Mouse (Mus musculus) thymus, adult 2 months (tissue): ENCODE measurements around the gene Reep6. TPM values are rescaled to one million over a fixed set of nuclear protein-coding genes. Genes with fewer than 3 reads are reported as not detected.

ENCODE experiments used
- DNase-seq: peaks from one replicate; pipeline ENCODE4 v3.0.0; 2021
- H3K27ac ChIP-seq: fragments of 200-500 bp; 2 replicates; pipeline ENCODE4 v1.5.1; 2012; ENCODE audit warnings: low read length, control low read depth; ENCODE audit not compliant: control insufficient read depth, insufficient read depth
- H3K27me3 ChIP-seq: fragments of 200-500 bp; 2 replicates; pipeline ENCODE4 v1.6.1; 2012; ENCODE audit warnings: mild to moderate bottlenecking, low read length, moderate library complexity, mixed read lengths; ENCODE audit not compliant: control insufficient read depth, insufficient read depth
- H3K36me3 ChIP-seq: fragments of 200-500 bp; 2 replicates; pipeline ENCODE4 v1.6.1; 2012; ENCODE audit warnings: mild to moderate bottlenecking, low read length, moderate library complexity; ENCODE audit not compliant: control insufficient read depth, insufficient read depth
- H3K4me1 ChIP-seq: fragments of 200-500 bp; replicated peaks from 2 replicates; pipeline ENCODE4 v1.6.1; 2012; ENCODE audit warnings: low read length; ENCODE audit not compliant: control insufficient read depth, insufficient read depth
- H3K4me3 ChIP-seq: fragments of 200-500 bp; 2 replicates; pipeline ENCODE4 v1.5.1; 2012; ENCODE audit warnings: mild to moderate bottlenecking, low read length, control low read depth, moderate library complexity; ENCODE audit not compliant: control insufficient read depth, insufficient read depth
- CTCF ChIP-seq: fragments of 200-500 bp; IDR thresholded peaks from 2 replicates; pipeline ENCODE4 v1.5.1; 2012; ENCODE audit warnings: mild to moderate bottlenecking, control low read depth, low read length, moderate library complexity, borderline replicate concordance; ENCODE audit not compliant: control insufficient read depth, poor library complexity, insufficient read depth; ENCODE audit errors: extremely low read depth
- POLR2A ChIP-seq: fragments of 200-500 bp; IDR thresholded peaks from 2 replicates; pipeline ENCODE4 v1.6.1; 2012; ENCODE audit warnings: mild to moderate bottlenecking, low read length, control low read depth, moderate library complexity; ENCODE audit not compliant: control insufficient read depth, poor library complexity, insufficient read depth; ENCODE audit errors: extremely low read depth
- WGBS: fragments of 180-500 bp; shearing (Covaris S2); methylation state at CpG from one replicate; pipeline ENCODE4 v1.1.7; 2018; 5-methylcytosine and 5-hydroxymethylcytosine counted together
- polyA plus RNA-seq: library from polyadenylated mRNA; depleted of rRNA; stranded (reverse); fragments of >200 nt; gene quantifications from 2 replicates; pipeline ENCODE4 v1.2.3, GENCODE M21; 2012

Reep6 gene
- polyA plus RNA-seq, 1 experiment, result 2.0 TPM

DNA sequence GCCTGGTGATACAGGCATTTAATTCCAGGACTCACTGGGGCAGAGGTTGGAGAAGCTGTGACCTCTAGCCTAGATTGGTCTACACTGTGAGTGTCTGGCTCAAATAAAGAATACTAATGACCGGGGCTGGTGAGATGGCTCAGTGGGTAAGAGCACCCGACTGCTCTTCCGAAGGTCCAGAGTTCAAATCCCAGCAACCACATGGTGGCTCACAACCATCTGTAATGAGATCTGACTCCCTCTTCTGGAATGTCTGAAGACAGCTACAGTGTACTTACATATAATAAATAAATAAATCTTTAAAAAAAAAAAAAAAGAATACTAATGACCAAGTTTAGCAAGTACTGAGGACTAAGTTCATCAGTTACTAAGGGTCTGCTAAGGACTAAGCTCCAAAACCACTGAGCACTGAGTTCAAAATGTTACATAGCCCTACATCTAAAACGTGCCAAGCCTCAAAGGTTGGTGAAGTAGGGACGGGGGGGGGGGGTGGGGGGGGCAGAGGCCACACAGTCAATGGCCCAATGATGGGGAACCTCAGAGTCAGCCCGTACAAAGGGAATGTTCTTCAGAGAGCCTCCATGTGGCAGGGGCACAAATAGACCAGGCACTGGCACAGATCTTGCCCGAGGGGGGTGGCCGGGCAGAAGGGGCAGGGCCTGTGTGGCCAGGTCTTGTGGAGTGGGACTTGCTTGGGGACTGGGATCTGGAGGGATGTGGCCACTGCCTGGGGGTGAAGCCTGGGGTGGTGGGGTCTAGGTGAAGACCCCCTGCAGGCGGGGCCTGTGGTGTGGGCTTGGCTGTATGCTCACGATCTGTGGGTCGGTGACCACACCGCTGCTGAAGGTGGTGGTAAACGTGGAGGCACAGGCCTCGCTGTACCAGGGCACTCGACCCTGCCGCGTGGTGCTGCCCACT lies 5.4 kb upstream of the Reep6 start:
- DNase-seq, result no peak
- H3K27me3 ChIP-seq, result no peaks in the 10 kb centered on the region
- no peak overlapping the region for H3K4me3 ChIP-seq
- no peaks in the 10 kb centered on the region for H3K36me3 ChIP-seq
- peaks cover 34% of the 10 kb centered on the region for H3K4me1 ChIP-seq
- 87% methylated on average over 17 of the region's 17 CpGs for WGBS
- no peak for TF ChIP-seq CTCF
- no peak for TF ChIP-seq POLR2A
- H3K27ac ChIP-seq, result no peak overlapping the region

DNA sequence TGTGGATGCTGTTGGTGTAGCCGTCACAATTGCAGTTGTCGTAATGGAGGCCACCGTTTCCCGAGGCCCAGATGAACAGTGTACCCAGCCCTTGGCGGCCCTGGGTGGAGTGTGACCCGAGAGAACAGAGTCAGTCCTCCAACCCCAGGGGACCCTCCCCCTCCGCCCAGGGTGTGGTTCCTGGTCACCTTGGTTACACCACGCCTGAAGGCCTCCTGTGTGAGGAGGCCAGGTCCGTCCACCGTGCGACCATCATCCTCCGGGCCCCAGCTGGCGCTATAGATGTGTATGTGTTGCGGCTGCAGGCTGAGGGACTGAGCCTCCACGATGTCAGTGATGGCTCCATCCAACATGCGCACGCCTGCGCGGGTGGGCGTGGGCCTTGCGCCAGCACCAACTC lies 4.7 kb upstream of the Reep6 start:
- H3K4me3 ChIP-seq, result no peak overlapping the region
- no peaks in the 10 kb centered on the region for H3K36me3 ChIP-seq
- TF ChIP-seq POLR2A, result no peak
- TF ChIP-seq CTCF, result no peak
- 95% methylated on average over 21 of the region's 21 CpGs for WGBS
- H3K27ac ChIP-seq, result no peak overlapping the region
- H3K27me3 ChIP-seq, result peaks cover under 1% of the 10 kb centered on the region; the same call in 1 of the 2 replicates
- no peak for DNase-seq
- H3K4me1 ChIP-seq, result peaks cover 36% of the 10 kb centered on the region

- no peak for DNase-seq
- Histone ChIP-seq H3K27me3 (peaks cover 4% of the 10 kb centered on the region; the same call in 1 of the 2 replicates), H3K36me3 (no peaks in the 10 kb centered on the region), H3K4me3 (peak overlapping the region; percentile 44), H3K4me1 (peaks cover 9% of the 10 kb centered on the region), H3K27ac (no peak overlapping the region)
- WGBS, result 3% methylated on average over 41 of the region's 41 CpGs
- TF ChIP-seq POLR2A, result no peak
- no peak for TF ChIP-seq CTCF
Observed at GRCm38 (mm10) chr10:80330084-80330483, 331 bp downstream of the Reep6 start.

DNA sequence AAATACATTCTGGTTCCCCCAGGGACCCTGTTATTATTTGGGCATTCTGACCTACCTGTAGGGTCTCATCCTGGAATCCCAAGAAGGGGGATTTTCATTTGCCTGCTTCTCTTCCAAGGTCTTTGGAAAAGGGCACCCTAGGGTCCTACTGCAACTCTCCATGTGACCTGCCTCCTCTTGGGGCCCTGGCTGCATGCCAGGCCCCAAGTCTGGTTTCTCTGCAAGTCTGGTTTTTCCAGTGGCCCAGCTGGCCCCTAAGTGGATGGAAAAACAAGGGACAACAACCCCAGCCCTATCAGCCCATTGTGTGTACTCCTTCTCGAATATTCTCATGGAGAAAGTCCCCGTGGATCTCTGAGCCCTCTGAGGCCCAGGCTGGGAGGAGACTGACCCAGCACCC lies 1.1 kb downstream of the Reep6 start:
- no peak for TF ChIP-seq CTCF
- no peak for TF ChIP-seq POLR2A
- Histone ChIP-seq H3K4me3 (no peak overlapping the region), H3K27me3 (peaks cover 4% of the 10 kb centered on the region; the same call in 1 of the 2 replicates), H3K4me1 (peaks cover 12% of the 10 kb centered on the region), H3K36me3 (no peaks in the 10 kb centered on the region), H3K27ac (no peak overlapping the region)
- no peak for DNase-seq
- 87% methylated on average over 2 of the region's 2 CpGs for WGBS

DNA sequence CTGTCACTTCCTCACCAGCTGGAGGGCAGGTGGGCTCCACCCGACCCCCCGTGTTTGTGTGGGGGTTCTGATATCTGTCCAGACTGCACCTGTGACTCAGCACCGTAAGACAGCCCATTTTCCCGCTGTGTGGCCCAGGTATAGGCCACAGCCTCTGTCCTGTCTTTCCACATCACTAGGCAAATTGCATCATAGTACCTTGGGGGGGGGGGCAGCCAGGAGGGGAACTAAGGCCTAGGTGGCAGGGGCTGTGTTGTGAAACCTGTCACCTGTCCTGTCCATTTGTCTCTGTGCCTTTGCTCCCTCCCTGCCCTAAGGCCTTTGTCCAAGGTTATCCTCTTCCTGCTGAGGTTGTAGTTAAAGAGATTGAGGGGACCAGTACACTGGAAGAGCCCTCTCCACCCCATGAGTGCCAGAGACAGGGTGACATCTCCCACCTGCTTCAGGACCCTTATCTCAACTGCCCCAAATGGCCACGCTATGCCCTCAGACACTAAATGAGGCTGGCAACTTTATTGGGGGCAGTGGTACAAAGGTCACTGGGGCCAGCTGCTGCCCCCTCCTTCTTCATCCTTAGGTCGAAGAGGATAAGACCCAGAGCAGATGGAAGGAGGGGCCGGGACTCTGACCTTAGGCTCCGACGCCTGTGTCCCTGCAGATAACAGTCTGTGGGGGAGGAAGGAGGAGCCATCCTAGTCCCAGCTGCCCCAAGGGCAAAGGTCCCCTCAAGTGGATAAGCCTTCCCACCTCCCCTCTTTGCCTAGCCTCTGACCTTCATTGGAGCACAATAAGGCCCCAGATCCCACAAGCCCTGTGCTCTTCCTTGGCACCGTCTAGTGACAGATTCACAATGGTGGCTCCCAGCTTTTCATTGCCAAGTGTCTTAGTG lies 2.1 kb downstream of the Reep6 start:
- DNase-seq, result no peak
- no peaks in the 10 kb centered on the region for H3K36me3 ChIP-seq
- H3K27ac ChIP-seq, result no peak overlapping the region
- H3K27me3 ChIP-seq, result peaks cover 4% of the 10 kb centered on the region; the same call in 1 of the 2 replicates
- TF ChIP-seq POLR2A (no peak), CTCF (no peak)
- WGBS, result 85% methylated on average over 10 of the region's 10 CpGs
- peaks cover 16% of the 10 kb centered on the region for H3K4me1 ChIP-seq
- H3K4me3 ChIP-seq, result no peak overlapping the region

GRCm38 (mm10) chr10:80332525-80332989 lies 2.8 kb downstream of the Reep6 start:
- peaks cover 16% of the 10 kb centered on the region for H3K4me1 ChIP-seq
- H3K27me3 ChIP-seq, result peaks cover 4% of the 10 kb centered on the region; the same call in 1 of the 2 replicates
- DNase-seq, result no peak
- H3K36me3 ChIP-seq, result no peaks in the 10 kb centered on the region
- H3K27ac ChIP-seq, result no peak overlapping the region
- no peak for TF ChIP-seq CTCF
- no peak for TF ChIP-seq POLR2A
- WGBS, result 86% methylated on average over 5 of the region's 5 CpGs
- H3K4me3 ChIP-seq, result no peak overlapping the region
